Mouse (Mus musculus): ENCODE data around the gene Ftsj3.

GRCm38 (mm10) chr11:106267871-106268270 is 12.0 kb upstream of the Ftsj3 start:
- TF ChIP-seq GATA1 (IDR thresholded peaks at IDR 0.05; ENCODE audit: borderline replicate concordance, low read length) = no peak
- TF ChIP-seq CTCF (IDR thresholded peaks at IDR 0.05; ENCODE audit: low read depth, low read length) = no peak
- no peak for TF ChIP-seq TAL1 (conservative IDR thresholded peaks at IDR 0.05; ENCODE audit: low read depth, low read length)
- no peak for TF ChIP-seq POLR2AphosphoS5 (IDR thresholded peaks at IDR 0.05; ENCODE audit: insufficient replicate concordance, low read depth, low read length)
